Mouse (Mus musculus): ENCODE measurements around the gene Neil1. TPM values are rescaled to one million over a fixed set of nuclear protein-coding genes. Genes with fewer than 3 reads are reported as not detected.

Gene Neil1
- polyA plus RNA-seq, 2 experiments = 0.95 to 1.5 TPM

GRCm38 (mm10) chr9:57147205-57148143, 631 bp downstream of the Neil1 start:
- Histone ChIP-seq H3K27ac (no peak overlapping the region), H3K4me2 (ENCODE audit: low read depth) (peak overlapping the region; percentile 65), H3K36me3 (replicated peaks; ENCODE audit: control insufficient read depth, insufficient read depth, low read depth) (no peaks in the 10 kb centered on the region), H3K9me3 (ENCODE audit: control insufficient read depth, low read length) (no peaks in the 10 kb centered on the region), H3K4me3 (ENCODE audit: insufficient read depth in 1 of 2, low read depth in 2 of 2, low read length in 2 of 2) (peak overlapping the region; percentile 54 to 68), H3K4me1 (replicated peaks; ENCODE audit: control insufficient read depth in 2 of 2, insufficient read depth in 2 of 2, low read length in 1 of 2) (peaks cover 0 to 11% of the 10 kb centered on the region in 2 experiments; a peak in 2 of 4 replicates), H3K27me3 (ENCODE audit: control insufficient read depth, insufficient read depth, low read length) (no peaks in the 10 kb centered on the region), H3K9ac (replicated peaks) (peak overlapping the region; percentile 35)
- no peak for DNase-seq (ENCODE audit: low read depth in 3 of 3, low spot score in 3 of 3)
- ATAC-seq (ENCODE audit: insufficient read depth) = no peak
- WGBS (ENCODE audit: insufficient replicate concordance) = 8% methylated on average over 19 of the region's 19 CpGs
- TF ChIP-seq EP300 (IDR thresholded peaks at IDR 0.05; ENCODE audit: low read depth) = no peak
- no peak for TF ChIP-seq CTCF (IDR thresholded peaks at IDR 0.05; ENCODE audit: low read depth)

DNA sequence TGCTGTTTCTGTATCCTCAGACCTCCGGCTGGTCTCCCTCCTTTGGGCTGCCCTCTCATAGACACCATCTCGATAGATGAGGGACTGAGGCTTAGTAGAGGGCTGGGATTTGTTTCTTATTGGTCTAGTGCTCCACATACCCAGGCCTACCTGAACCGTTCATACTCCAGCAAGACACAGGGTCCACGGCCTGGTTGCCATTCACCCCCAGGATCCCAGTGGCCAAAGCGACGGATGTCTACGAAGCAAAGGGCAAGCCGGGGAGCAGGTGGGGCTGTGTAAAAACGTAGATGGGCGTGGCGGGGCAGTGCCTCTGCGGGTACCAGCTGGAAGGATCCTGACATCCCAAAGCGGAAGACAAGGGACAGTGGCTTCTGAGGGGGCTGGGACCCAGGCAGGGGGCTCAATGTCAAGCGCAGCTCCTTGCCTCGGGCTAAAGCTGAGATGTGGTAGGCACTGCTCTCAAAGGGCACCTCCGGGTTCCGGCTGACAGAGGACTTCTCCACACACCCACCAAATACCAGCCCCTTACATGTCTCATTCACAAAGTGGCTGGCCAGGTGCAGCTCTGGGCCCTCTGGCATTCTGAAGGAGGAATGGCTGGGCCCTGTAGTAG, 1.5 kb downstream of the Neil1 start:
- no peak overlapping the region for H3K4me2 ChIP-seq (ENCODE audit: low read depth)
- no peaks in the 10 kb centered on the region for H3K27me3 ChIP-seq (ENCODE audit: control insufficient read depth, insufficient read depth, low read length)

DNA sequence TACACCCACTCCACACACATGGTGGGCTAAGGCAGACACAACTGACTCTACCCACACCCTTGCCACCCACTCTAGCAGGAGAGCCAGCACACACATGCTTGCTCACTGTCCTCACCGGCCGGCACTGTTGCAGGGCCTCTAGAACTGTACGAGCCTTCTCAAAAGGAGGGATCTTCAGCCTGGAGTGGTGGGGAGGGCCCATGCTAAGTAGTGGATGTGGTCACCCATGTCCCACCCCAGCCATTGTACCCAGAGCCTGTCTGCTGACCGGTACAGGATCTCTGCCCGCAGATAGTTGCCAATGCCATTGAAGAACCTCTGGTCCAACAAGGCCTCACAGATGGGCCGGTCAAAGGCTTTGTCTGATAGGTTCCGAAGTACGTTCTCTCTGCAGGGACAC, 3.3 kb downstream of the Neil1 start:
- DNase-seq (ENCODE audit: low read depth in 3 of 3, low spot score in 3 of 3) (no peak), ATAC-seq (ENCODE audit: insufficient read depth) (no peak)
- Histone ChIP-seq H3K36me3 (replicated peaks; ENCODE audit: control insufficient read depth, insufficient read depth, low read depth) (no peaks in the 10 kb centered on the region), H3K27me3 (ENCODE audit: control insufficient read depth, insufficient read depth, low read length) (no peaks in the 10 kb centered on the region), H3K9ac (replicated peaks) (no peak overlapping the region), H3K27ac (no peak overlapping the region), H3K4me3 (ENCODE audit: insufficient read depth in 1 of 2, low read depth in 2 of 2, low read length in 2 of 2) (no peak overlapping the region), H3K4me2 (ENCODE audit: low read depth) (no peak overlapping the region), H3K4me1 (replicated peaks; ENCODE audit: control insufficient read depth in 2 of 2, insufficient read depth in 2 of 2, low read length in 1 of 2) (peaks cover 0 to 11% of the 10 kb centered on the region in 2 experiments; a peak in 2 of 4 replicates), H3K9me3 (ENCODE audit: control insufficient read depth, low read length) (no peaks in the 10 kb centered on the region)
- TF ChIP-seq CTCF (IDR thresholded peaks at IDR 0.05; ENCODE audit: low read depth) = no peak
- no peak for TF ChIP-seq EP300 (IDR thresholded peaks at IDR 0.05; ENCODE audit: low read depth)
- 78% methylated on average over 8 of the region's 8 CpGs for WGBS (ENCODE audit: insufficient replicate concordance)

More for the DNA sequence above, 1.5 kb downstream of the Neil1 start:
- H3K9me3 ChIP-seq (ENCODE audit: control insufficient read depth, low read length) = no peaks in the 10 kb centered on the region
- no peaks in the 10 kb centered on the region for H3K36me3 ChIP-seq (replicated peaks; ENCODE audit: control insufficient read depth, insufficient read depth, low read depth)
- WGBS (ENCODE audit: insufficient replicate concordance) = 77% methylated on average over 17 of the region's 17 CpGs
- ATAC-seq (ENCODE audit: insufficient read depth) (no peak), DNase-seq (ENCODE audit: low read depth in 3 of 3, low spot score in 3 of 3) (no peak)
- H3K9ac ChIP-seq (replicated peaks) = no peak overlapping the region
- no peak overlapping the region for H3K4me3 ChIP-seq (ENCODE audit: insufficient read depth in 1 of 2, low read depth in 2 of 2, low read length in 2 of 2)
- TF ChIP-seq CTCF (IDR thresholded peaks at IDR 0.05; ENCODE audit: low read depth) (no peak), EP300 (IDR thresholded peaks at IDR 0.05; ENCODE audit: low read depth) (no peak)
- H3K4me1 ChIP-seq (replicated peaks; ENCODE audit: control insufficient read depth in 2 of 2, insufficient read depth in 2 of 2, low read length in 1 of 2) = peaks cover 0 to 11% of the 10 kb centered on the region in 2 experiments; a peak in 2 of 4 replicates
- no peak overlapping the region for H3K27ac ChIP-seq

DNA sequence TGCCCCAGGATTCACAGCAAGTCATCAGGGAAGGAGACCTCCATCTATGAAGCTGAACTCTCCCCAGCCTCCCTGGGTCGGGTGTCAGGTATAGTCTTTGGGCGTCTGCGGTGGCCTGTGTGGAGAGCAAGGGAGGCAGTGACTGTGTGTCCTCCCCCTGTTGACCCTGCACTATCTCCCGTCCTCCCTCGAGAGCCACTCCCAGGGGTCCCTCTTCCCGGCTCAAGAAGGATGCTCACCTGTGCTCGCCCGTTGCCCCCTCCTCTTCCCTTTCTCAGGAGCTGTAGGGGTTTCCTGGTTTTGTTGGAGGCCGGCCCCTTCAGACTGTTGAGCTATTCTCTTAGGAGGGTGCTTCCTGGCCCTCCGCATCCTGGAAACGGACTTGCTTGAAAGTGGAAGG, 4.9 kb downstream of the Neil1 start:
- Histone ChIP-seq H3K9me3 (ENCODE audit: control insufficient read depth, low read length) (no peaks in the 10 kb centered on the region), H3K36me3 (replicated peaks; ENCODE audit: control insufficient read depth, insufficient read depth, low read depth) (no peaks in the 10 kb centered on the region), H3K27me3 (ENCODE audit: control insufficient read depth, insufficient read depth, low read length) (no peaks in the 10 kb centered on the region), H3K4me2 (ENCODE audit: low read depth) (no peak overlapping the region), H3K4me1 (replicated peaks; ENCODE audit: control insufficient read depth in 2 of 2, insufficient read depth in 2 of 2, low read length in 1 of 2) (0 out of 4 replicates have a peak, but pooled peaks cover 0 to 6% of the 10 kb centered on the region in 2 experiments), H3K4me3 (ENCODE audit: insufficient read depth in 1 of 2, low read depth in 2 of 2, low read length in 2 of 2) (no peak overlapping the region), H3K27ac (no peak overlapping the region), H3K9ac (replicated peaks) (no peak overlapping the region)
- DNase-seq (ENCODE audit: low read depth in 3 of 3, low spot score in 3 of 3) (no peak), ATAC-seq (ENCODE audit: insufficient read depth) (no peak)
- 73% methylated on average over 11 of the region's 11 CpGs for WGBS (ENCODE audit: insufficient replicate concordance)
- TF ChIP-seq EP300 (IDR thresholded peaks at IDR 0.05; ENCODE audit: low read depth) (no peak), CTCF (IDR thresholded peaks at IDR 0.05; ENCODE audit: low read depth) (no peak)

Measured in liver, embryonic 14.5 days (tissue).